Mouse (Mus musculus): ENCODE results near the gene Cadm3. TPM values are rescaled to one million over a fixed set of nuclear protein-coding genes. Genes with fewer than 3 reads are reported as not detected.
A peak's percentile ranks its signal among the peaks of the same experiment; 100 is the strongest.

Cadm3 gene
- 1.1 and 1.5 TPM in 2 replicates for polyA plus RNA-seq (2015; fragmentation: Nextera tagmentation; extraction: Ambion mirVana)

- 4% methylated on average over 44 of the region's 46 CpGs for WGBS (ENCODE audit: insufficient replicate concordance)
- peaks cover 70% of the 10 kb centered on the region for H3K27me3 ChIP-seq
- no peaks in the 10 kb centered on the region for H3K9me3 ChIP-seq (replicated peaks)
- H3K4me1 ChIP-seq (replicated peaks), result peaks cover 25% of the 10 kb centered on the region
- DNase-seq, result no peak
- H3K4me2 ChIP-seq, result peak within 1 kb of the TSS; percentile 53
- H3K4me3 ChIP-seq (replicated peaks), result peak within 1 kb of the TSS; percentile 34
- no peak for ATAC-seq (ENCODE audit: low read depth)
- H3K27ac ChIP-seq, result no peak within 1 kb of the TSS
- no peak within 1 kb of the TSS for H3K9ac ChIP-seq
- no peaks in the 10 kb centered on the region for H3K36me3 ChIP-seq
Measured at GRCm38 (mm10) chr1:173367356-173368046, at the start of gene Cadm3. Cadm3 (minus strand) TSS chr1:173367695.

GRCm38 (mm10) chr1:173414631-173415030, 47.1 kb upstream of the Cadm3 start:
- ATAC-seq (ENCODE audit: low read depth) (no peak), DNase-seq (no peak)
- no peak overlapping the region for H3K4me2 ChIP-seq
- no peaks in the 10 kb centered on the region for H3K4me1 ChIP-seq (replicated peaks)
- WGBS (ENCODE audit: insufficient replicate concordance), result 55% methylated on average over 3 of the region's 3 CpGs
- no peak overlapping the region for H3K27ac ChIP-seq
- no peaks in the 10 kb centered on the region for H3K9me3 ChIP-seq (replicated peaks)
- no peak overlapping the region for H3K9ac ChIP-seq
- H3K27me3 ChIP-seq, result no peaks in the 10 kb centered on the region
- H3K4me3 ChIP-seq (replicated peaks), result no peak overlapping the region
- H3K36me3 ChIP-seq, result no peaks in the 10 kb centered on the region

DNA sequence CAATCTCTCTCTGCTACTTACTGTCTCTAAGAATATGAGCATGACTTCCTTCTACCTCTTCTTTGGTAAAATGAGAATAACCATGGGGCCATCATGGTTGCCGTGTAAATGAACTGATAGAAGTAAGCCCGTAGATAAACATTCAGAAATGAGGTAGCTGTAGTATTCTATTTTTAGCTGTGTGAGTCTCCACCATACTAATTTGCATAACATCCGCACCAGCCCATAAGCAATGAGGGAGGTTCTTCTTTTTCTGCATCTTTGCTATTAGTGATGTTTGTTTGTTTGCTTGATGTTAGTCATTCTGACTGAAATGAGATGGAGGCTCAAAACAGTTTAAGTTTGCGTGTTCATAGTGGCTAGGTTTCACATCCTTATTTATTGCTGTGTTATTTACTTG, 44.4 kb upstream of the Cadm3 start:
- no peaks in the 10 kb centered on the region for H3K4me1 ChIP-seq (replicated peaks)
- no peaks in the 10 kb centered on the region for H3K36me3 ChIP-seq
- H3K9ac ChIP-seq, result no peak overlapping the region
- no peak overlapping the region for H3K27ac ChIP-seq
- H3K9me3 ChIP-seq (replicated peaks), result no peaks in the 10 kb centered on the region
- no peak overlapping the region for H3K4me2 ChIP-seq
- WGBS (ENCODE audit: insufficient replicate concordance), result 56% methylated on average over 4 of the region's 4 CpGs
- DNase-seq (no peak), ATAC-seq (ENCODE audit: low read depth) (no peak)
- H3K27me3 ChIP-seq, result no peaks in the 10 kb centered on the region
- no peak overlapping the region for H3K4me3 ChIP-seq (replicated peaks)

GRCm38 (mm10) chr1:173409066-173409465, 41.6 kb upstream of the Cadm3 start:
- DNase-seq, result no peak
- no peak overlapping the region for H3K9ac ChIP-seq
- no peaks in the 10 kb centered on the region for H3K9me3 ChIP-seq (replicated peaks)
- H3K4me1 ChIP-seq (replicated peaks), result no peaks in the 10 kb centered on the region
- ATAC-seq (ENCODE audit: low read depth), result no peak
- H3K27me3 ChIP-seq, result no peaks in the 10 kb centered on the region
- H3K36me3 ChIP-seq, result no peaks in the 10 kb centered on the region
- H3K4me3 ChIP-seq (replicated peaks), result no peak overlapping the region
- no peak overlapping the region for H3K27ac ChIP-seq
- H3K4me2 ChIP-seq, result no peak overlapping the region

GRCm38 (mm10) chr1:173404696-173405309, 37.3 kb upstream of the Cadm3 start:
- Histone ChIP-seq H3K4me2 (no peak overlapping the region), H3K4me1 (replicated peaks) (no peaks in the 10 kb centered on the region), H3K4me3 (replicated peaks) (no peak overlapping the region), H3K9ac (no peak overlapping the region), H3K9me3 (replicated peaks) (no peaks in the 10 kb centered on the region), H3K27me3 (no peaks in the 10 kb centered on the region), H3K36me3 (no peaks in the 10 kb centered on the region), H3K27ac (no peak overlapping the region)
- ATAC-seq (ENCODE audit: low read depth) (no peak), DNase-seq (no peak)
- 83% methylated on average over 5 of the region's 5 CpGs for WGBS (ENCODE audit: insufficient replicate concordance)

- H3K9me3 ChIP-seq (replicated peaks), result no peaks in the 10 kb centered on the region
- no peak overlapping the region for H3K27ac ChIP-seq
- no peak overlapping the region for H3K4me3 ChIP-seq (replicated peaks)
- H3K4me1 ChIP-seq (replicated peaks), result no peaks in the 10 kb centered on the region
- no peak overlapping the region for H3K9ac ChIP-seq
- ATAC-seq (ENCODE audit: low read depth) (0 out of 2 replicates have a peak, but pooled peaks have one; percentile 41), DNase-seq (peak; percentile 21)
- no peaks in the 10 kb centered on the region for H3K27me3 ChIP-seq
- H3K36me3 ChIP-seq, result no peaks in the 10 kb centered on the region
- H3K4me2 ChIP-seq, result no peak overlapping the region
- 28% methylated on average over 3 of the region's 3 CpGs for WGBS (ENCODE audit: insufficient replicate concordance)
Measured at GRCm38 (mm10) chr1:173398323-173398970, 31.0 kb upstream of the Cadm3 start.

- H3K4me2 ChIP-seq, result no peak overlapping the region
- no peak for ATAC-seq (ENCODE audit: low read depth)
- DNase-seq, result no peak
- no peak overlapping the region for H3K9ac ChIP-seq
- no peak overlapping the region for H3K27ac ChIP-seq
- WGBS (ENCODE audit: insufficient replicate concordance), result 49% methylated on average over 6 of the region's 6 CpGs
- no peaks in the 10 kb centered on the region for H3K36me3 ChIP-seq
- H3K4me3 ChIP-seq (replicated peaks), result no peak overlapping the region
- H3K9me3 ChIP-seq (replicated peaks), result no peaks in the 10 kb centered on the region
- no peaks in the 10 kb centered on the region; the same call in 1 of the 2 replicates for H3K27me3 ChIP-seq
- H3K4me1 ChIP-seq (replicated peaks), result no peaks in the 10 kb centered on the region
Measured at GRCm38 (mm10) chr1:173391754-173392153, 24.3 kb upstream of the Cadm3 start.

DNA sequence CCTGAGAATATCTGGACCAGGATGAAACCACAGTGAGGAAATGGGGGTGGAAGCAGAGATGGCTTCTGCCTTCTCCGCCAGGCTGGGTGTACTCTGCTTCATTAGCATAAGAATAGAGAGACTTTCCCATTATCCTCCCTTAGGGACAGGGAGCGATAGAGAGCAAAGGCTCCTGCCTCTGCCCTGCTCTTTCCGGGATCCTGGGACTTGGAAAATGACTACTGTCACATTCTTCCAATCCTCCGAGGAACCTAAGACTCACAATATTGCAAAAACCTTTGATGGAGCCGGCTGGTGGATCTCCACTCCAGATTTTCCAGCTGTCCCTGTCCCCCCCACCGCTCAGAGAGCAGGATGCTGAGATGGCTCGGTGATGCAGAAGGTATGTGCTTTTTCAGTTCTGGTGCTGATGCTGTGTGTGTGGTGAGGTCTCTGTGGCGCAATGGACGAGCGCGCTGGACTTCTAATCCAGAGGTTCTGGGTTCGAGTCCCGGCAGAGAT, 22.5 kb upstream of the Cadm3 start:
- no peaks in the 10 kb centered on the region for H3K4me1 ChIP-seq (replicated peaks)
- no peaks in the 10 kb centered on the region for H3K36me3 ChIP-seq
- ATAC-seq (ENCODE audit: low read depth) (no peak), DNase-seq (no peak)
- H3K27me3 ChIP-seq, result no peaks in the 10 kb centered on the region; the same call in 1 of the 2 replicates
- no peak overlapping the region for H3K4me3 ChIP-seq (replicated peaks)
- no peak overlapping the region for H3K9ac ChIP-seq
- no peaks in the 10 kb centered on the region for H3K9me3 ChIP-seq (replicated peaks)
- 13% methylated on average over 13 of the region's 13 CpGs for WGBS (ENCODE audit: insufficient replicate concordance)
- no peak overlapping the region for H3K4me2 ChIP-seq
- H3K27ac ChIP-seq, result no peak overlapping the region

DNA sequence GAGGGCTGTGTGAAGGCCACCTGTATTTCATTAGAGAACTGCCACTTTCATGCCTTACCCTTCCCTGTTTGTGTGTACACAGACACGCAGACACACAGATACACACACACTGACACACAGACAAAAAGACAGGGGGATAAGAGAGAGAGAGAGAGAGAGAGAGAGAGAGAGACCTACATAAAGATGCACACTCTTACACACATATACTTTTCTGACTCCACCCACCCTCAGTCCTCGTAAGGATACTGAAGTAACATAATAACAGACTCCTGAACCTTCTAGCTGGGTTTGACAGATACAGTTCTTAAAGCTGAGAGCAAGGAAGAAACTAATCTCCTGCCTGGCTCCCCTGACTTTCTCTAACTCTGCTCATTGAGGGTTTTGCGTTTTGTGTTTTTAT, 21.9 kb upstream of the Cadm3 start:
- Histone ChIP-seq H3K27ac (no peak overlapping the region), H3K36me3 (no peaks in the 10 kb centered on the region), H3K9ac (no peak overlapping the region), H3K4me1 (replicated peaks) (no peaks in the 10 kb centered on the region), H3K4me2 (no peak overlapping the region), H3K27me3 (no peaks in the 10 kb centered on the region; the same call in 1 of the 2 replicates), H3K4me3 (replicated peaks) (no peak overlapping the region), H3K9me3 (replicated peaks) (no peaks in the 10 kb centered on the region)
- ATAC-seq (ENCODE audit: low read depth), result no peak
- no peak for DNase-seq
- 28% methylated on average over 3 of the region's 3 CpGs for WGBS (ENCODE audit: insufficient replicate concordance)

GRCm38 (mm10) chr1:173381436-173381835, 13.9 kb upstream of the Cadm3 start:
- DNase-seq (no peak), ATAC-seq (ENCODE audit: low read depth) (no peak; the same call in 1 of the 2 replicates)
- WGBS (ENCODE audit: insufficient replicate concordance), result 74% methylated on average over 6 of the region's 6 CpGs
- H3K4me1 ChIP-seq (replicated peaks), result no peaks in the 10 kb centered on the region
- H3K27me3 ChIP-seq, result no peaks in the 10 kb centered on the region
- no peak overlapping the region for H3K9ac ChIP-seq
- no peaks in the 10 kb centered on the region for H3K36me3 ChIP-seq
- H3K27ac ChIP-seq, result no peak overlapping the region
- H3K4me2 ChIP-seq, result no peak overlapping the region
- H3K9me3 ChIP-seq (replicated peaks), result no peaks in the 10 kb centered on the region
- no peak overlapping the region for H3K4me3 ChIP-seq (replicated peaks)

DNA sequence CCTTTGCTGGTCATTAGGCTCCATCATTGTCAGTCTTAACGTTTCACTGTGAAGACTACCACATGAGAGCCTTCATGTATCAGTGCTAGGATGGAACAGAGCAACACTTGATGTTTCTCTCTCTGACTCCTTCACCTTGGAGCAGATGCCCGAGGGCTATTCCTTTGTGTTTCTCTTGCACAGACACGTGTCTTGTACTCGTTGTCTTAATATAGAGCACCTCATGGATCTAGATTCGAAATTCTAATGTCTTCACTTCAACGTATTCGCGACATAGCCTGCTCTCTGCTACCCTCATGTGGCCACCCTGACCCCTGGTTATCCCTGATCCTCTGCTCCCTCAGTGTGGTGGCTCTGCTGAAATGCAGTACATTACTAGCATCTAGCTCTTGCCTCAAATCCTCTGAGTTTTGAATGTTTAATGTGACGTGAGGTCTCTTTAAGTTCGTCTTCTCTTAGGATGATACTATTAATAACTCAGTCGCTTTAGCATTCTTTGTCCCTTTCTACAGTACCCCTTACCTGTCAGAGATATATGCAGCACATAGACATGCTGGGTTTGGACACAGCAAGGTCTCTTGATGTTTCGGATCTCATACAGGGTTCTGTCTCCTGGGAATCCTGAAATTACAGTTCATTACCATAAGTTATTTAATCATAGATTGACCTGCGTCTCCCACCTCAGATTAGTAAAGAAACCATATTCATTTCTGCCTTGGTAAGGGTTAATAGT, 10.1 kb upstream of the Cadm3 start:
- H3K27ac ChIP-seq, result no peak overlapping the region
- H3K4me3 ChIP-seq (replicated peaks), result no peak overlapping the region
- H3K9ac ChIP-seq, result no peak overlapping the region
- no peaks in the 10 kb centered on the region for H3K36me3 ChIP-seq
- DNase-seq (no peak), ATAC-seq (ENCODE audit: low read depth) (peak; percentile 68)
- no peak overlapping the region for H3K4me2 ChIP-seq
- H3K27me3 ChIP-seq, result no peaks in the 10 kb centered on the region
- WGBS (ENCODE audit: insufficient replicate concordance), result 25% methylated on average over 13 of the region's 13 CpGs
- no peaks in the 10 kb centered on the region for H3K9me3 ChIP-seq (replicated peaks)
- H3K4me1 ChIP-seq (replicated peaks), result no peaks in the 10 kb centered on the region

Measured in liver, embryonic 13.5 days (tissue).